Mouse (Mus musculus) limb, embryonic 14.5 days (tissue): ENCODE results near the gene Btnl1. TPM values are rescaled to one million over a fixed set of nuclear protein-coding genes. Genes with fewer than 3 reads are reported as not detected.

Source experiments
- ATAC-seq: fragments of 200-750 bp; cut with Nextera tagmentation; 2 replicates; pipeline ENCODE4 v1.8.0; 2017; ENCODE audit warnings: low read depth, moderate number of reproducible peaks, moderate TSS enrichment; ENCODE audit not compliant: low FRiP score
- DNase-seq: peaks from one replicate; pipeline ENCODE4 v3.0.0-alpha.2; 2015; ENCODE audit warnings: low spot score
- H3K27ac ChIP-seq: fragments of 300-500 bp; sonication (generic); replicated peaks from 2 replicates; pipeline ENCODE4 v1.5.1; 2014; ENCODE audit warnings: low read depth, mild to moderate bottlenecking, low read length, moderate library complexity, mixed read lengths
- H3K27me3 ChIP-seq: fragments of 300-500 bp; sonication (generic); 2 replicates; pipeline ENCODE4 v1.6.1; 2014; ENCODE audit warnings: low read length, mixed read lengths; ENCODE audit not compliant: control insufficient read depth, insufficient read depth
- H3K36me3 ChIP-seq: fragments of 300-500 bp; sonication (generic); 2 replicates; pipeline ENCODE4 v1.6.1; 2014; ENCODE audit warnings: mild to moderate bottlenecking, low read length, moderate library complexity, mixed read lengths; ENCODE audit not compliant: control insufficient read depth, insufficient read depth
- H3K4me1 ChIP-seq: fragments of 300-500 bp; sonication (generic); 2 replicates; pipeline ENCODE4 v1.6.1; 2014; ENCODE audit warnings: antibody characterized with exemption, low read length, mixed read lengths; ENCODE audit not compliant: control insufficient read depth, insufficient read depth
- H3K4me2 ChIP-seq: fragments of 300-500 bp; sonication (generic); replicated peaks from 2 replicates; pipeline ENCODE4 v1.6.1; 2014; ENCODE audit warnings: low read depth, mild to moderate bottlenecking, low read length, moderate library complexity; ENCODE audit not compliant: severe bottlenecking
- H3K4me3 ChIP-seq: fragments of 300-500 bp; sonication (generic); replicated peaks from 2 replicates; pipeline ENCODE4 v1.5.1; 2014; ENCODE audit warnings: low read length
- H3K9ac ChIP-seq: fragments of 300-500 bp; sonication (generic); 2 replicates; pipeline ENCODE4 v1.6.1; 2014; ENCODE audit warnings: mild to moderate bottlenecking, low read depth, low read length, moderate library complexity; ENCODE audit not compliant: severe bottlenecking
- H3K9me3 ChIP-seq: fragments of 300-500 bp; sonication (generic); 2 replicates; pipeline ENCODE4 v1.6.1; 2016; ENCODE audit warnings: low read length; ENCODE audit not compliant: control insufficient read depth
- POLR2A ChIP-seq: fragments of 200-500 bp; IDR thresholded peaks from 2 replicates; pipeline ENCODE4 v1.8.0; 2012; ENCODE audit warnings: inconsistent platforms, mild to moderate bottlenecking, moderate library complexity, borderline replicate concordance; ENCODE audit not compliant: insufficient read depth, insufficient read length; ENCODE audit errors: extremely low read depth
- WGBS: fragments of 180-500 bp; shearing (Covaris S2); extraction: QIAGEN DNeasy Blood & Tissue Kit; methylation state at CpG from one replicate; pipeline ENCODE4 v1.1.7; 2014; 5-methylcytosine and 5-hydroxymethylcytosine counted together
- polyA plus RNA-seq, 2 experiments: library from polyadenylated mRNA; depleted of rRNA in 1 of 2; stranded (reverse) in 1 of 2; unstranded in 1 of 2; fragments of >200 nt; fragmentation: Nextera tagmentation in 1 of 2; extraction: Ambion mirVana in 1 of 2; gene quantifications; 2 replicates each; pipeline versions ENCODE4 v1.2.1 to v1.2.3; 2012 to 2014

Btnl1 gene
- polyA plus RNA-seq, 2 experiments, result not detected

GRCm38 (mm10) chr17:34398058-34398710 is 21.3 kb downstream of the Btnl1 start:
- whole genome bisulfite sequencing, result 19% methylated on average over 9 of the region's 9 CpGs
- Histone ChIP-seq H3K36me3 (no peaks in the 10 kb centered on the region), H3K4me1 (no peaks in the 10 kb centered on the region), H3K27ac (no peak overlapping the region), H3K9ac (no peak overlapping the region), H3K9me3 (no peaks in the 10 kb centered on the region), H3K4me3 (peak overlapping the region; percentile 58), H3K27me3 (no peaks in the 10 kb centered on the region), H3K4me2 (peak overlapping the region; percentile 63)
- no peak for TF ChIP-seq POLR2A
- ATAC-seq, result peak; percentile 92
- peak; percentile 95 for DNase-seq

GRCm38 (mm10) chr17:34398711-34399393 is 21.9 kb downstream of the Btnl1 start, which contains the start of gene BC051142:
Gene BC051142, plus strand, starts transcription at chr17:34398820.
- Histone ChIP-seq H3K36me3 (no peaks in the 10 kb centered on the region), H3K4me1 (no peaks in the 10 kb centered on the region), H3K9me3 (no peaks in the 10 kb centered on the region), H3K4me2 (peak within 1 kb of the TSS; percentile 63), H3K27ac (peak within 1 kb of the TSS; percentile 77), H3K9ac (peak within 1 kb of the TSS; percentile 82), H3K4me3 (peak within 1 kb of the TSS; percentile 58), H3K27me3 (no peaks in the 10 kb centered on the region)
- ATAC-seq, result peak; percentile 95
- WGBS, result 10% methylated on average over 30 of the region's 34 CpGs
- peak; percentile 90 for DNase-seq
- peak; percentile 47; the same call in 1 of the 2 replicates for TF ChIP-seq POLR2A

GRCm38 (mm10) chr17:34399394-34399715 is 22.4 kb downstream of the Btnl1 start:
- 62% methylated on average over 4 of the region's 4 CpGs for WGBS
- H3K27me3 ChIP-seq, result no peaks in the 10 kb centered on the region
- ATAC-seq, result no peak
- no peak for TF ChIP-seq POLR2A
- peak overlapping the region; percentile 58 for H3K4me3 ChIP-seq
- no peak overlapping the region for H3K27ac ChIP-seq
- H3K4me2 ChIP-seq, result peak overlapping the region; percentile 63
- peak overlapping the region; percentile 82; the same call in 1 of the 2 replicates for H3K9ac ChIP-seq
- no peaks in the 10 kb centered on the region for H3K4me1 ChIP-seq
- no peaks in the 10 kb centered on the region for H3K36me3 ChIP-seq
- no peak for DNase-seq
- no peaks in the 10 kb centered on the region for H3K9me3 ChIP-seq

- H3K9me3 ChIP-seq, result no peaks in the 10 kb centered on the region
- H3K4me3 ChIP-seq, result no peak overlapping the region
- H3K4me2 ChIP-seq, result no peak overlapping the region
- no peak overlapping the region for H3K9ac ChIP-seq
- DNase-seq (peak; percentile 20), ATAC-seq (no peak)
- WGBS, result 22% methylated on average over 6 of the region's 6 CpGs
- H3K36me3 ChIP-seq, result no peaks in the 10 kb centered on the region
- H3K27me3 ChIP-seq, result no peaks in the 10 kb centered on the region
- no peaks in the 10 kb centered on the region for H3K4me1 ChIP-seq
- TF ChIP-seq POLR2A, result no peak
- no peak overlapping the region for H3K27ac ChIP-seq
Measured at GRCm38 (mm10) chr17:34411117-34411516, 34.2 kb downstream of the Btnl1 start.

GRCm38 (mm10) chr17:34420014-34420413 is 43.1 kb downstream of the Btnl1 start:
- H3K4me3 ChIP-seq, result no peak overlapping the region
- H3K4me1 ChIP-seq, result no peaks in the 10 kb centered on the region
- no peak for ATAC-seq
- DNase-seq, result no peak
- H3K4me2 ChIP-seq, result no peak overlapping the region
- H3K9ac ChIP-seq, result no peak overlapping the region
- H3K27me3 ChIP-seq, result no peaks in the 10 kb centered on the region
- H3K9me3 ChIP-seq, result no peaks in the 10 kb centered on the region
- no peaks in the 10 kb centered on the region for H3K36me3 ChIP-seq
- no peak overlapping the region for H3K27ac ChIP-seq
- no peak for TF ChIP-seq POLR2A
- WGBS, result 71% methylated on average over 7 of the region's 7 CpGs
